Mouse (Mus musculus): ENCODE measurements around the gene Pgs1. TPM values are rescaled to one million over a fixed set of nuclear protein-coding genes. Genes with fewer than 3 reads are reported as not detected.
A peak's percentile ranks its signal among the peaks of the same experiment; 100 is the strongest.

The Pgs1 gene
- 37.4 and 39.5 TPM in 2 replicates for polyA plus RNA-seq (2015; fragmentation: Nextera tagmentation; extraction: Ambion mirVana)

GRCm38 (mm10) chr11:117986126-117987031, at the start of gene Pgs1:
Gene Pgs1 (plus strand): TSS chr11:117986292.
- Histone ChIP-seq H3K4me1 (peaks cover 31% of the 10 kb centered on the region), H3K36me3 (no peaks in the 10 kb centered on the region), H3K27ac (peak within 1 kb of the TSS; percentile 74), H3K9me3 (no peaks in the 10 kb centered on the region), H3K9ac (peak within 1 kb of the TSS; percentile 95), H3K27me3 (no peaks in the 10 kb centered on the region), H3K4me2 (peak within 1 kb of the TSS; percentile 87), H3K4me3 (peak within 1 kb of the TSS; percentile 100)
- peak; percentile 72 for ATAC-seq (ENCODE audit: insufficient number of reproducible peaks, insufficient read depth, low FRiP score, low TSS enrichment, low read depth)
- 6% methylated on average over 51 of the region's 51 CpGs for WGBS

GRCm38 (mm10) chr11:117939004-117939730, 46.9 kb upstream of the Pgs1 start:
- no peak for ATAC-seq (ENCODE audit: insufficient number of reproducible peaks, insufficient read depth, low FRiP score, low TSS enrichment, low read depth)
- Histone ChIP-seq H3K4me2 (peak overlapping the region; percentile 32), H3K4me3 (no peak overlapping the region), H3K36me3 (no peaks in the 10 kb centered on the region), H3K27me3 (no peaks in the 10 kb centered on the region), H3K27ac (peak overlapping the region; percentile 86), H3K4me1 (peaks cover 66% of the 10 kb centered on the region), H3K9me3 (no peaks in the 10 kb centered on the region), H3K9ac (no peak overlapping the region)
- 51% methylated on average over 4 of the region's 4 CpGs for WGBS

DNA sequence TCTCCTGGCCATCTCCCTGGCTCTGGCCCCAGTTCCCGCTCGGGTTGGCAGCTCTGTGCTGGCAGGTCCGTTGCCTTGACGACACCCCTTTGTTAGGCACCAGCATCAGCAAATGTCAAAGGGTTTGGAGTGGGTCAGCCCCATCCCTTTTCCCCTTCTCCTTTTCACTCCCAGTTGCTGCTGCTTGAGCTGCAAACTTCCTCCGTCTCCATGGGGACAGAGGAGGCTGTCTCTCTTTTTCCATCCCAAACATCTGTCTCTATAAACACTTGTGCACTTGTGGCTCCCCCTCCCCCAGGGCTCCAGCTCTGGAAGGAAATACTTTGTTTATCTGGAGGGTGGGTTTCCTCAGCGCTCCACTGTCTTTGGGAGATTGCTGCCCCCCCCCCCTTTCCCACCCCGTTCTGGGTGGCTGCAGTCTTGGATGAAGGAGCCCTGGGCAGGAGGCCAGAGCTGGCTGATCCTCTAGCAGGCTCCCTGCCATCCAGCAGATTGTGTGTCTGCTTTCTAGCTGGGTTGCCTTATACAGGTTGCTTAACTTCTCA, 46.3 kb upstream of the Pgs1 start:
- 3% methylated on average over 7 of the region's 7 CpGs for WGBS
- no peaks in the 10 kb centered on the region for H3K36me3 ChIP-seq
- peak; percentile 77 for ATAC-seq (ENCODE audit: insufficient number of reproducible peaks, insufficient read depth, low FRiP score, low TSS enrichment, low read depth)

GRCm38 (mm10) chr11:117940881-117941280, 45.2 kb upstream of the Pgs1 start:
- Histone ChIP-seq H3K4me3 (no peak overlapping the region), H3K4me1 (peaks cover 53% of the 10 kb centered on the region), H3K27ac (peak overlapping the region; percentile 86), H3K9me3 (no peaks in the 10 kb centered on the region), H3K36me3 (no peaks in the 10 kb centered on the region), H3K9ac (no peak overlapping the region), H3K4me2 (no peak overlapping the region), H3K27me3 (no peaks in the 10 kb centered on the region)
- WGBS, result 90% methylated on average over 6 of the region's 6 CpGs
- no peak for ATAC-seq (ENCODE audit: insufficient number of reproducible peaks, insufficient read depth, low FRiP score, low TSS enrichment, low read depth)

More for the DNA sequence above, 46.3 kb upstream of the Pgs1 start:
- Histone ChIP-seq H3K9me3 (no peaks in the 10 kb centered on the region), H3K4me1 (peaks cover 59% of the 10 kb centered on the region), H3K4me3 (no peak overlapping the region), H3K9ac (no peak overlapping the region), H3K27ac (peak overlapping the region; percentile 86), H3K4me2 (peak overlapping the region; percentile 32), H3K27me3 (no peaks in the 10 kb centered on the region)

GRCm38 (mm10) chr11:117941325-117941834, 44.7 kb upstream of the Pgs1 start:
- peaks cover 48% of the 10 kb centered on the region for H3K4me1 ChIP-seq
- H3K27ac ChIP-seq, result no peak overlapping the region
- H3K4me3 ChIP-seq, result no peak overlapping the region
- H3K36me3 ChIP-seq, result no peaks in the 10 kb centered on the region
- no peaks in the 10 kb centered on the region for H3K27me3 ChIP-seq
- WGBS, result 80% methylated on average over 8 of the region's 8 CpGs
- H3K9ac ChIP-seq, result no peak overlapping the region
- H3K4me2 ChIP-seq, result no peak overlapping the region
- no peak for ATAC-seq (ENCODE audit: insufficient number of reproducible peaks, insufficient read depth, low FRiP score, low TSS enrichment, low read depth)
- H3K9me3 ChIP-seq, result no peaks in the 10 kb centered on the region

- WGBS, result 44% methylated on average over 4 of the region's 4 CpGs
- no peak overlapping the region for H3K4me3 ChIP-seq
- H3K27me3 ChIP-seq, result no peaks in the 10 kb centered on the region
- no peak for ATAC-seq (ENCODE audit: insufficient number of reproducible peaks, insufficient read depth, low FRiP score, low TSS enrichment, low read depth)
- H3K9ac ChIP-seq, result no peak overlapping the region
- no peaks in the 10 kb centered on the region for H3K9me3 ChIP-seq
- peaks cover 43% of the 10 kb centered on the region for H3K4me1 ChIP-seq
- no peaks in the 10 kb centered on the region for H3K36me3 ChIP-seq
- H3K27ac ChIP-seq, result no peak overlapping the region
- no peak overlapping the region for H3K4me2 ChIP-seq
These were observed 44.2 kb upstream of the Pgs1 start for GRCm38 (mm10) chr11:117941848-117942247.

- peaks cover 18% of the 10 kb centered on the region for H3K27me3 ChIP-seq
- H3K4me1 ChIP-seq, result peaks cover 25% of the 10 kb centered on the region
- H3K9ac ChIP-seq, result no peak overlapping the region
- no peak overlapping the region for H3K4me3 ChIP-seq
- WGBS, result 75% methylated on average over 11 of the region's 11 CpGs
- no peaks in the 10 kb centered on the region for H3K36me3 ChIP-seq
- H3K27ac ChIP-seq, result no peak overlapping the region
- no peak for ATAC-seq (ENCODE audit: insufficient number of reproducible peaks, insufficient read depth, low FRiP score, low TSS enrichment, low read depth)
- H3K9me3 ChIP-seq, result no peaks in the 10 kb centered on the region
- no peak overlapping the region for H3K4me2 ChIP-seq
These were observed 39.7 kb upstream of the Pgs1 start for GRCm38 (mm10) chr11:117946195-117946979.

GRCm38 (mm10) chr11:117946996-117947419, 39.1 kb upstream of the Pgs1 start:
- no peak for ATAC-seq (ENCODE audit: insufficient number of reproducible peaks, insufficient read depth, low FRiP score, low TSS enrichment, low read depth)
- Histone ChIP-seq H3K4me2 (no peak overlapping the region), H3K27ac (no peak overlapping the region), H3K36me3 (no peaks in the 10 kb centered on the region), H3K4me1 (peaks cover 23% of the 10 kb centered on the region; the same call in 1 of the 2 replicates), H3K27me3 (peaks cover 20% of the 10 kb centered on the region), H3K4me3 (no peak overlapping the region), H3K9me3 (no peaks in the 10 kb centered on the region), H3K9ac (no peak overlapping the region)
- 77% methylated on average over 10 of the region's 10 CpGs for WGBS

DNA sequence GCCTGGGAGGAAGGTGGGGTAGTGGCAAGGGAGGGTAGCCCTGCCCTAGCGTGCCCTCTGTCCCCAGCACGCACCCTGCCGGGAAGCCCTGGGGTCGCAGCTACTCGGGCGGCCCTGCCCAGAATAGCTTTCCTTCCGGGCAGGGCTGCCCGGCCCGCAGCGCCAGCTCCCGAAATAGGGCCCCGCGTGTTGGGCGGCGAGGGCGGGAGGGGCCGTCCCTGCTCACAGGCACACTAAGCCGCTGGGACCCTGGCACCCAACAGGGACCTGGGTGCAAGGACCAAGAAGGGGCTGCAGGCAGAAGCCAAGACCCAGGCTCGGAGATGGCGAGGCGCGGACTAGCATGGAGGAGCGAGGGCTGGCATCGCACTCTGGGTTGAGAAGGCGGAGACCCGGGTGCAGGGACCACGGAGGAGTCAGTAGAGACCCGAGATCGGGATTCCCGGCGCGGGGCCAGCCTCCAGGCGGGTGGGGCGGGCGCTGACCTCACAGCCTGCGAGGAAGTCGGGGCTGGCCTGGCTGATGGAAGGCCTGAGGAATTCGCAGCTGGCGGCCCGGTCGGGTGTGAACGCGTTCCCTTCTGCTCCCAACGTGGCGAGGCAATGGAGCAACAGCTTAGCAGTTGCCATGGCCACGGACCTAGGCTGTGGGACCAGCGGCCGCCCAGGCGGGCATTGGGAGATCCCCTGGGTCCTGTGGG, 36.5 kb upstream of the Pgs1 start:
- peak; percentile 33 for ATAC-seq (ENCODE audit: insufficient number of reproducible peaks, insufficient read depth, low FRiP score, low TSS enrichment, low read depth)
- Histone ChIP-seq H3K4me2 (peak overlapping the region; percentile 80), H3K4me1 (peaks cover 33% of the 10 kb centered on the region), H3K27me3 (peaks cover 20% of the 10 kb centered on the region), H3K36me3 (no peaks in the 10 kb centered on the region), H3K9me3 (no peaks in the 10 kb centered on the region), H3K4me3 (peak overlapping the region; percentile 41), H3K27ac (no peak overlapping the region; the same call in 1 of the 2 replicates), H3K9ac (peak overlapping the region; percentile 71)
- 1% methylated on average over 49 of the region's 49 CpGs for WGBS

- Histone ChIP-seq H3K4me2 (no peak overlapping the region), H3K9me3 (no peaks in the 10 kb centered on the region), H3K36me3 (no peaks in the 10 kb centered on the region), H3K4me1 (peaks cover 34% of the 10 kb centered on the region), H3K27ac (no peak overlapping the region), H3K9ac (no peak overlapping the region), H3K27me3 (peaks cover 20% of the 10 kb centered on the region), H3K4me3 (no peak overlapping the region)
- no peak for ATAC-seq (ENCODE audit: insufficient number of reproducible peaks, insufficient read depth, low FRiP score, low TSS enrichment, low read depth)
- 68% methylated on average over 6 of the region's 6 CpGs for WGBS
These were observed 34.7 kb upstream of the Pgs1 start for GRCm38 (mm10) chr11:117951391-117951790.

All from embryonic facial prominence, embryonic 13.5 days (tissue).